Mouse (Mus musculus) heart, postnatal 0 days (tissue): ENCODE results near the gene Jpt2.
"Not testable (repeated sequence)": the region's sequence is repeated elsewhere in the genome, so short reads cannot be mapped to it uniquely, and the experiment has no call there.

Experiments
- CTCF ChIP-seq: IDR thresholded peaks from 2 replicates; pipeline ENCODE4 v1.5.1; 2016; ENCODE audit warnings: antibody characterized with exemption, control low read depth, low read depth
- EP300 ChIP-seq: IDR thresholded peaks from 2 replicates; pipeline ENCODE4 v1.6.1; 2016; ENCODE audit warnings: antibody characterized with exemption, low read depth

- not testable (repeated sequence) for TF ChIP-seq CTCF, EP300
Measured at GRCm38 (mm10) chr17:24943589-24943988, 16.9 kb downstream of the Jpt2 start.
